Mouse (Mus musculus): ENCODE results near the gene Tdrd7.

DNA sequence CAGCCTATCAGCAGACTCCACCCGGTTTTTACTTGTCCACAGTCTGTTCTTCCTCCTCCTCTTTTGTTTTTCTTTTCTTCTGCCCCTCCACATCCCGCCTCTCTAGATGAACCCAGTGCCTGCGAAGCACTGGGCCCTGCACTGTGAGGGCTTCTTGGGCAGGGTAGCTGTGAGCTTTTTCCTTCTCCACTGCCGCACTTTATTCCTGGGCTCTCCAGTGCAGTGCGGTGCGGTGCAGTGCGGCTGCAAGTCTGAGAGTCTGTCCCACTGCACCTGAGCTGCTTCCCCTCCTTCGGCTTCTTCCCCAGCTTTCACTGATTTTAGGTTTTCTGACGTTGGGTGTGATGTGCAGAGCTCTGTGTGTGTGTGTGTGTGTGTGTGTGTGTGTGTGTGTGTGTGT, 67.3 kb downstream of the Tdrd7 start:
- TF ChIP-seq CTCF (IDR thresholded peaks at IDR 0.05; ENCODE audit: low read depth) (no peak), EP300 (IDR thresholded peaks at IDR 0.05; ENCODE audit: low read depth) (no peak)
